Comparison of ENCODE assay signal across 7 mouse cellular contexts in the genomic region with DNA sequence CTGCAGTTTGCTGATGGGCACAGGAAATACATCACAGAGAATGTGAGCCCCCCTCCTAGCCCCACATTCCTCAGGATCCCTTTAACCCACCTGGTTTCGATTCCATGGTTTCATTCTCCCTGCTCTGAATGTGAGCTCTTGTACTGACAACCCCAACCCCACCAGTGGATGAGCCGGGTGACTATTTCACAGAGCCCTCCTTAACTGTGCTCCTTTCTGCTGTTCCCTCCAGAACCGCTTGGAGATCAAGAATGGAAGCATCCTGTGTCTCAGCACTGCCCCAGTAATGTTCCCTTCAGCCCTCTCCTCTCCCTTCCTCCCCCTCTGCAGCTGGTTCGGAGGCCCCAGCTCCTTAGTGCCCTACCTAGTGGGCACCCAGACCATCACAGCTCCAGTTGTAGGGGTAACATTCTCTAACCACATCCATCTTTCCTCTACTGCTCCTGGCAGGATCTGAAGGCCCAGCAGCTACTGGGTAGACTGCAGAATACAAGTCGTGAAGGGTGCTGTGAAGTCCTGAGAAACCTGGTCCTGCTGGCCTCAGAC. TPM values are rescaled to one million over a fixed set of nuclear protein-coding genes. Genes with fewer than 3 reads are reported as not detected.
DNase-seq lines count a peak whose midpoint lies in the region; ATAC-seq and TF ChIP-seq lines count a peak whose summit lies in the region.

No protein-coding gene starts in this region.

- intact Hi-C loops in left cerebral cortex, postnatal 36 days (cut with DNase I), result no loop called here

- peak; percentile 26 for TF ChIP-seq CTCF in intestine, postnatal 0 days (IDR thresholded peaks at IDR 0.05; ENCODE audit: low read depth)
- peak; percentile 11; the same call in 1 of the 2 replicates for TF ChIP-seq CTCF in small intestine, adult 2 months (IDR thresholded peaks at IDR 0.05; ENCODE audit: extremely low read depth, insufficient read length, insufficient replicate concordance, low read depth, low read length)

- H3K4me1 ChIP-seq in lung, embryonic 15.5 days, result peaks cover 27% of the 10 kb centered on the region
- H3K4me1 ChIP-seq in forebrain, embryonic 11.5 days (replicated peaks; ENCODE audit: control insufficient read depth, insufficient read depth, low read length), result peaks cover 5% of the 10 kb centered on the region
- H3K4me1 ChIP-seq in intestine, postnatal 0 days (replicated peaks; ENCODE audit: control insufficient read depth, insufficient read depth, low read length), result peaks cover 4% of the 10 kb centered on the region; the same call in 1 of the 2 replicates
- H3K4me1 ChIP-seq in small intestine, adult 2 months (ENCODE audit: control insufficient read depth, insufficient read depth, insufficient read length, low read length), result peaks cover 9% of the 10 kb centered on the region

- 26% methylated on average over 5 of the region's 5 CpGs for WGBS in lung, embryonic 15.5 days
- WGBS in forebrain, embryonic 11.5 days, result 60% methylated on average over 5 of the region's 5 CpGs
- WGBS in intestine, postnatal 0 days, result 22% methylated on average over 5 of the region's 5 CpGs
- 25% methylated on average over 5 of the region's 5 CpGs for WGBS in small intestine, adult 2 months

- H3K4me2 ChIP-seq in lung, embryonic 15.5 days, result peak overlapping the region; percentile 73
- peak overlapping the region; percentile 33; the same call in 1 of the 2 replicates for H3K4me2 ChIP-seq in forebrain, embryonic 11.5 days (ENCODE audit: low read depth, low read length, severe bottlenecking)
- H3K4me2 ChIP-seq in intestine, postnatal 0 days (replicated peaks; ENCODE audit: low read depth), result peak overlapping the region; percentile 82

- peak overlapping the region; percentile 44 for H3K4me3 ChIP-seq in lung, embryonic 15.5 days
- no peak overlapping the region for H3K4me3 ChIP-seq in forebrain, embryonic 11.5 days (ENCODE audit: low read depth, low read length)
- H3K4me3 ChIP-seq in intestine, postnatal 0 days (ENCODE audit: low read depth, low read length), result peak overlapping the region; percentile 46
- H3K4me3 ChIP-seq in small intestine, adult 2 months (ENCODE audit: low read depth, low read length), result peak overlapping the region; percentile 92

- TF ChIP-seq POLR2A in small intestine, adult 2 months (IDR thresholded peaks at IDR 0.05; ENCODE audit: low read depth, low read length), result no peak; the same call in 1 of the 2 replicates

- peak overlapping the region; percentile 58 for H3K9ac ChIP-seq in lung, embryonic 15.5 days
- no peak overlapping the region for H3K9ac ChIP-seq in forebrain, embryonic 11.5 days (ENCODE audit: low read length)
- H3K9ac ChIP-seq in intestine, postnatal 0 days (ENCODE audit: low read depth, low read length), result peak overlapping the region; percentile 65

- no peaks in the 10 kb centered on the region for H3K9me3 ChIP-seq in lung, embryonic 15.5 days
- no peaks in the 10 kb centered on the region for H3K9me3 ChIP-seq in forebrain, embryonic 11.5 days (ENCODE audit: control insufficient read depth, low read length)
- H3K9me3 ChIP-seq in intestine, postnatal 0 days (ENCODE audit: control insufficient read depth), result no peaks in the 10 kb centered on the region

- ATAC-seq in lung, embryonic 15.5 days (ENCODE audit: borderline replicate concordance, extremely low read depth, low FRiP score, low TSS enrichment), result peak; percentile 37
- ATAC-seq in forebrain, embryonic 11.5 days (replicated peaks; ENCODE audit: low FRiP score), result peak; percentile 16; the same call in 1 of the 2 replicates
- no peak for ATAC-seq in intestine, postnatal 0 days

- DNase-seq in lung, postnatal 36 days, result no peak
- DNase-seq in forebrain, embryonic 11.5 days (ENCODE audit: low spot score), result no peak
- no peak for DNase-seq in right cerebral cortex, adult 18-20 months
- DNase-seq in left cerebral cortex, postnatal 36 days (ENCODE audit: low spot score in 2 of 2), result no peak

- H3K27ac ChIP-seq in lung, embryonic 15.5 days, result peak overlapping the region; percentile 89
- H3K27ac ChIP-seq in forebrain, embryonic 11.5 days (ENCODE audit: low read depth, low read length), result no peak overlapping the region
- H3K27ac ChIP-seq in intestine, postnatal 0 days (ENCODE audit: low read depth, low read length), result peak overlapping the region; percentile 91; the same call in 1 of the 2 replicates
- no peak overlapping the region for H3K27ac ChIP-seq in small intestine, adult 2 months (ENCODE audit: insufficient read depth, low read depth, low read length)

- no peaks in the 10 kb centered on the region for H3K27me3 ChIP-seq in lung, embryonic 15.5 days
- no peaks in the 10 kb centered on the region for H3K27me3 ChIP-seq in forebrain, embryonic 11.5 days (ENCODE audit: control insufficient read depth, insufficient read depth, low read length)
- no peaks in the 10 kb centered on the region for H3K27me3 ChIP-seq in intestine, postnatal 0 days (replicated peaks; ENCODE audit: control insufficient read depth, insufficient read depth, low read length)
- H3K27me3 ChIP-seq in small intestine, adult 2 months (ENCODE audit: control insufficient read depth, insufficient read depth, low read length), result no peaks in the 10 kb centered on the region

- H3K36me3 ChIP-seq in lung, embryonic 15.5 days, result peaks cover 53% of the 10 kb centered on the region
- H3K36me3 ChIP-seq in forebrain, embryonic 11.5 days (ENCODE audit: control insufficient read depth, insufficient read depth, low read length), result peaks cover 12% of the 10 kb centered on the region
- peaks cover 62% of the 10 kb centered on the region for H3K36me3 ChIP-seq in intestine, postnatal 0 days (ENCODE audit: control insufficient read depth, insufficient read depth)
- peaks cover 54% of the 10 kb centered on the region for H3K36me3 ChIP-seq in small intestine, adult 2 months (ENCODE audit: control insufficient read depth, insufficient read depth, low read length)

RNA-seq across cellular contexts. Expression of gene Elmo3, which starts 0.8 kb away (rescaled TPM):
- polyA plus RNA-seq in lung, embryonic 15.5 days (2015; fragmentation: Nextera tagmentation; extraction: Ambion mirVana), result 10.1 and 12.1 TPM in 2 replicates
- polyA plus RNA-seq in forebrain, embryonic 11.5 days (2014; fragmentation: Nextera tagmentation; extraction: Ambion mirVana), result 2.4 and 2.6 TPM in 2 replicates
- polyA plus RNA-seq in intestine, postnatal 0 days (2015; fragmentation: Nextera tagmentation; extraction: Ambion mirVana), result 34.2 TPM in 2 replicates
- polyA plus RNA-seq in small intestine, adult 2 months (2012; rRNA removed), result 39.6 and 107 TPM in 2 replicates
- 1 to 10 TPM; 1.0 to 1.7 TPM for total RNA-seq in left cerebral cortex, postnatal 36 days (2021)

RNA-seq across cellular contexts. Expression of gene E2f4, which starts 8.8 kb away (rescaled TPM):
- 76.4 and 77.3 TPM in 2 replicates for polyA plus RNA-seq in lung, embryonic 15.5 days (2015; fragmentation: Nextera tagmentation; extraction: Ambion mirVana)
- polyA plus RNA-seq in forebrain, embryonic 11.5 days (2014; fragmentation: Nextera tagmentation; extraction: Ambion mirVana), result 122 and 135 TPM in 2 replicates
- polyA plus RNA-seq in intestine, postnatal 0 days (2015; fragmentation: Nextera tagmentation; extraction: Ambion mirVana), result 36.6 and 42.0 TPM in 2 replicates
- polyA plus RNA-seq in small intestine, adult 2 months (2012; rRNA removed), result 81.4 and 152 TPM in 2 replicates
- 10 to 100 TPM; 32.4 to 33.7 TPM for total RNA-seq in left cerebral cortex, postnatal 36 days (2021)

RNA-seq across cellular contexts. Expression of gene Exoc3l, which starts 10.3 kb away (rescaled TPM):
- polyA plus RNA-seq in lung, embryonic 15.5 days (2015; fragmentation: Nextera tagmentation; extraction: Ambion mirVana), result 30.3 and 32.9 TPM in 2 replicates
- 10.3 TPM in 2 replicates for polyA plus RNA-seq in forebrain, embryonic 11.5 days (2014; fragmentation: Nextera tagmentation; extraction: Ambion mirVana)
- polyA plus RNA-seq in intestine, postnatal 0 days (2015; fragmentation: Nextera tagmentation; extraction: Ambion mirVana), result 2.5 and 3.1 TPM in 2 replicates
- polyA plus RNA-seq in small intestine, adult 2 months (2012; rRNA removed), result 2.1 and 3.1 TPM in 2 replicates
- total RNA-seq in left cerebral cortex, postnatal 36 days (2021), result 1 to 10 TPM in 1 of 2 experiments, under 1 TPM in 1; 0.79 to 1.8 TPM

RNA-seq across cellular contexts. Expression of gene 4931428F04Rik, which starts 16.6 kb away (rescaled TPM):
- polyA plus RNA-seq in lung, embryonic 15.5 days (2015; fragmentation: Nextera tagmentation; extraction: Ambion mirVana), result 9.7 and 10.0 TPM in 2 replicates
- 23.4 and 30.3 TPM in 2 replicates for polyA plus RNA-seq in forebrain, embryonic 11.5 days (2014; fragmentation: Nextera tagmentation; extraction: Ambion mirVana)
- polyA plus RNA-seq in intestine, postnatal 0 days (2015; fragmentation: Nextera tagmentation; extraction: Ambion mirVana), result 1.5 and 1.7 TPM in 2 replicates
- polyA plus RNA-seq in small intestine, adult 2 months (2012; rRNA removed), result 1.6 and 2.6 TPM in 2 replicates
- total RNA-seq in left cerebral cortex, postnatal 36 days (2021), result 10 to 100 TPM; 24.2 to 27.1 TPM

RNA-seq across cellular contexts. Expression of gene Lrrc29, which starts 19.9 kb away (rescaled TPM):
- polyA plus RNA-seq in lung, embryonic 15.5 days (2015; fragmentation: Nextera tagmentation; extraction: Ambion mirVana), result 1.6 and 2.8 TPM in 2 replicates
- polyA plus RNA-seq in forebrain, embryonic 11.5 days (2014; fragmentation: Nextera tagmentation; extraction: Ambion mirVana), result 2.0 TPM in 2 replicates
- polyA plus RNA-seq in intestine, postnatal 0 days (2015; fragmentation: Nextera tagmentation; extraction: Ambion mirVana), result 3.8 and 3.9 TPM in 2 replicates
- 2.7 and 6.9 TPM in 2 replicates for polyA plus RNA-seq in small intestine, adult 2 months (2012; rRNA removed)
- 1 to 10 TPM; 3.7 to 7.3 TPM for total RNA-seq in left cerebral cortex, postnatal 36 days (2021)

Comparison
In these comparisons a context has a peak if more than half of its experiments do, and no peak if none do; other contexts are left out.
1. H3K27ac ChIP-seq: peak in lung, embryonic 15.5 days (single experiment) and intestine, postnatal 0 days (single experiment); none in forebrain, embryonic 11.5 days (single experiment) and small intestine, adult 2 months (single experiment).
2. Peak in every context shown above with its lines, with median percentiles within 50 percentile points of each other: H3K4me2 ChIP-seq.